Mouse (Mus musculus) central nervous system, embryonic 11.5 days (tissue): ENCODE data around the gene Hist1h3d. TPM values are rescaled to one million over a fixed set of nuclear protein-coding genes. Genes with fewer than 3 reads are reported as not detected.

ENCODE experiments used
- polyA plus RNA-seq: library from polyadenylated mRNA; depleted of rRNA; stranded (reverse); fragments of >200 nt; gene quantifications from 2 replicates; pipeline ENCODE4 v1.2.3, GENCODE M21; 2012; rRNA removed

Gene Hist1h3d
- polyA plus RNA-seq, 1 experiment: 21.2 TPM

Other genes starting within 250 kb of the Hist1h3d start
- 21.3 and 30.9 TPM in 2 replicates for gene Zfp322a, start 206.6 kb upstream of the Hist1h3d start, polyA plus RNA-seq
- 8.8 and 10.0 TPM in 2 replicates for gene Abt1, start 151.9 kb upstream of the Hist1h3d start, polyA plus RNA-seq
- gene Btn1a1, start 109.9 kb upstream of the Hist1h3d start, polyA plus RNA-seq: 0.07 and 0.31 TPM in 2 replicates
- 0.34 and 0.82 TPM in 2 replicates for gene Btn2a2, start 86.9 kb upstream of the Hist1h3d start, polyA plus RNA-seq
- 21.7 and 31.0 TPM in 2 replicates for gene Hist1h4h, start 44.7 kb upstream of the Hist1h3d start, polyA plus RNA-seq
- 189 and 273 TPM in 2 replicates for gene Hist1h2af, start 41.9 kb upstream of the Hist1h3d start, polyA plus RNA-seq
- gene Hist1h3g, start 40.3 kb upstream of the Hist1h3d start, polyA plus RNA-seq: 38.6 and 41.4 TPM in 2 replicates
- 3.2 and 6.3 TPM in 2 replicates for gene Hist1h2bh, start 32.4 kb upstream of the Hist1h3d start, polyA plus RNA-seq
- 5.1 and 6.2 TPM in 2 replicates for gene Hist1h3f, start 31.7 kb upstream of the Hist1h3d start, polyA plus RNA-seq
- gene Hist1h4f, start 24.1 kb upstream of the Hist1h3d start, polyA plus RNA-seq: 19.4 and 22.4 TPM in 2 replicates
- gene Hist1h1d, start 22.5 kb upstream of the Hist1h3d start, polyA plus RNA-seq: 0.65 and 1.3 TPM in 2 replicates
- 41.5 and 49.2 TPM in 2 replicates for gene Hist1h3e, start 13.4 kb upstream of the Hist1h3d start, polyA plus RNA-seq
- 17.0 and 26.2 TPM in 2 replicates for gene Hist1h2ae, start 4.5 kb upstream of the Hist1h3d start, polyA plus RNA-seq
- 14.7 and 42.2 TPM in 2 replicates for gene Hist1h2bg, start 4.4 kb upstream of the Hist1h3d start, polyA plus RNA-seq
- gene Hist1h2bf, start 1.6 kb upstream of the Hist1h3d start, polyA plus RNA-seq: 8.0 and 18.9 TPM in 2 replicates
- gene Hist1h2ad, start 1.4 kb upstream of the Hist1h3d start, polyA plus RNA-seq: 2.4 and 8.0 TPM in 2 replicates
- gene Hist1h4d, start 5.8 kb downstream of the Hist1h3d start, polyA plus RNA-seq: 10.3 and 11.7 TPM in 2 replicates
- gene Hist1h2be, start 45.4 kb downstream of the Hist1h3d start, polyA plus RNA-seq: 1.9 and 4.2 TPM in 2 replicates
- gene Hist1h1e, start 46.8 kb downstream of the Hist1h3d start, polyA plus RNA-seq: 11.1 and 13.7 TPM in 2 replicates
- 1.2 and 2.0 TPM in 2 replicates for gene Hist1h2ac, start 108.2 kb downstream of the Hist1h3d start, polyA plus RNA-seq
- gene Hist1h2bc, start 108.4 kb downstream of the Hist1h3d start, polyA plus RNA-seq: 17.0 and 27.2 TPM in 2 replicates
- gene Hist1h1t, start 120.1 kb downstream of the Hist1h3d start, polyA plus RNA-seq: 0.11 and 0.17 TPM in 2 replicates
- gene Hist1h4c, start 122.7 kb downstream of the Hist1h3d start, polyA plus RNA-seq: 7.5 and 10.3 TPM in 2 replicates
- gene Hfe, start 135.1 kb downstream of the Hist1h3d start, polyA plus RNA-seq: 1.8 and 1.9 TPM in 2 replicates
- 13.2 and 15.1 TPM in 2 replicates for gene Hist1h1c, start 163.0 kb downstream of the Hist1h3d start, polyA plus RNA-seq
- 51.1 and 52.4 TPM in 2 replicates for gene Hist1h3c, start 169.8 kb downstream of the Hist1h3d start, polyA plus RNA-seq
- gene Hist1h2bb, start 171.0 kb downstream of the Hist1h3d start, polyA plus RNA-seq: 6.3 and 16.8 TPM in 2 replicates
- gene Hist1h2ab, start 175.4 kb downstream of the Hist1h3d start, polyA plus RNA-seq: 44.2 and 53.2 TPM in 2 replicates
- 52.8 and 64.6 TPM in 2 replicates for gene Hist1h3b, start 176.5 kb downstream of the Hist1h3d start, polyA plus RNA-seq
- gene Hist1h4b, start 181.2 kb downstream of the Hist1h3d start, polyA plus RNA-seq: 29.2 and 64.2 TPM in 2 replicates
- gene Hist1h4a, start 185.5 kb downstream of the Hist1h3d start, polyA plus RNA-seq: 7.3 and 15.7 TPM in 2 replicates
- gene Hist1h3a, start 186.6 kb downstream of the Hist1h3d start, polyA plus RNA-seq: 31.4 and 33.8 TPM in 2 replicates
- gene Hist1h1a, start 187.9 kb downstream of the Hist1h3d start, polyA plus RNA-seq: 9.1 and 22.2 TPM in 2 replicates
- gene Trim38, start 194.2 kb downstream of the Hist1h3d start, polyA plus RNA-seq: not detected in 2 replicates
- 0.01 and 0.04 TPM in 2 replicates for gene Slc17a2, start 231.2 kb downstream of the Hist1h3d start, polyA plus RNA-seq